Comparison of ENCODE assay signal across 30 mouse cellular contexts in the genomic region with DNA sequence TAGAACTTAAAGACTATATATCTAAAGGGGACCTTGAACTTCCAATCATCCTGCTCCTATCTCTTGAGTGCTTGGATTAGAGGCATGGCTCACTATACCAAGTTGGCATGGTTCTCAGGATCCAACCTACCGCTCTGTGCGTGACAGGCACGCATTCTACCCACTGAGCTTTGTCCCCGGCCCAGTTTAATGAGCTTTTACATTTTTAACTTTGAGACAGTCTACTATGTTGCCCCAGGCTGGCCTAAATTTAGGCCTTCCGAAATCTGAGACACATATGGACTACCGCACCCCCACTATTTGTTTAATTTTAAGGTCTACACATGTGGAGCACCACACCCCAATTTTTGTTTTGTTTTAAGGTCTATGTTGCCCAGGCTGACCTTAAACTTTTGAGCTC. TPM values are rescaled to one million over a fixed set of nuclear protein-coding genes. Genes with fewer than 3 reads are reported as not detected.
DNase-seq lines count a peak whose midpoint lies in the region; ATAC-seq and TF ChIP-seq lines count a peak whose summit lies in the region.
"Had no signal": no experiment of that assay in that cellular context is flagged by ENCODE, and none has a peak within 500 bp of the region (broad histone marks: within the 10 kb centered on the region; RNA-seq: fewer than 3 reads in every experiment).

No protein-coding gene starts in this region.

- H3K36me3 ChIP-seq in heart, embryonic 10.5 days: no peaks in the 10 kb centered on the region
- H3K36me3 ChIP-seq in heart, embryonic 12.5 days: peaks cover 13% of the 10 kb centered on the region
- no peaks in the 10 kb centered on the region for H3K36me3 ChIP-seq in testis, adult 2 months (ENCODE audit: control insufficient read depth, insufficient read depth, low read length)
- H3K36me3 ChIP-seq in myocyte (ENCODE audit: control insufficient read depth, insufficient read depth): peaks cover 19% of the 10 kb centered on the region
- no peaks in the 10 kb centered on the region for H3K36me3 ChIP-seq in intestine, postnatal 0 days (ENCODE audit: control insufficient read depth, insufficient read depth)
- H3K36me3 ChIP-seq: forebrain, embryonic 10.5 days; heart, embryonic 15.5 days had no signal

- no peaks in the 10 kb centered on the region for H3K79me2 ChIP-seq in myocyte (ENCODE audit: control insufficient read depth, insufficient read depth)

- H3K27ac ChIP-seq in heart, embryonic 10.5 days: no peak overlapping the region
- no peak overlapping the region for H3K27ac ChIP-seq in heart, embryonic 12.5 days (ENCODE audit: poor library complexity, severe bottlenecking)
- H3K27ac ChIP-seq in testis, adult 2 months (ENCODE audit: control insufficient read depth, insufficient read depth, low read depth, low read length): no peak overlapping the region
- H3K27ac ChIP-seq in intestine, postnatal 0 days (ENCODE audit: low read depth, low read length): no peak overlapping the region
- H3K27ac ChIP-seq: forebrain, embryonic 10.5 days; heart, adult 2 months; heart, embryonic 15.5 days; hindbrain, embryonic 14.5 days; hindbrain, postnatal 0 days had no signal

- peaks cover 24% of the 10 kb centered on the region for H3K4me1 ChIP-seq in heart, embryonic 10.5 days
- peaks cover 20% of the 10 kb centered on the region for H3K4me1 ChIP-seq in heart, embryonic 12.5 days (replicated peaks)
- H3K4me1 ChIP-seq in testis, adult 2 months (ENCODE audit: control insufficient read depth, insufficient read depth, low read length): peaks cover 14% of the 10 kb centered on the region
- H3K4me1 ChIP-seq in intestine, postnatal 0 days (replicated peaks; ENCODE audit: control insufficient read depth, insufficient read depth, low read length): no peaks in the 10 kb centered on the region; the same call in 1 of the 2 replicates

- H3ac ChIP-seq in myocyte (ENCODE audit: control insufficient read depth, insufficient read length): no peak overlapping the region

- H3K4me3 ChIP-seq in heart, embryonic 10.5 days: no peak overlapping the region
- H3K4me3 ChIP-seq in heart, embryonic 12.5 days: no peak overlapping the region
- H3K4me3 ChIP-seq in testis, adult 2 months (ENCODE audit: control insufficient read depth, low read depth, low read length): peak overlapping the region; percentile 71
- no peak overlapping the region for H3K4me3 ChIP-seq in myocyte
- H3K4me3 ChIP-seq in intestine, postnatal 0 days (ENCODE audit: low read depth, low read length): no peak overlapping the region
- H3K4me3 ChIP-seq: forebrain, embryonic 10.5 days; forebrain, embryonic 13.5 days; heart, adult 2 months; heart, embryonic 15.5 days had no signal

- TF ChIP-seq CTCF in testis, adult 2 months (IDR thresholded peaks at IDR 0.05; ENCODE audit: control insufficient read depth, insufficient read depth, insufficient replicate concordance, low read depth, low read length): no peak
- no peak for TF ChIP-seq CTCF in intestine, postnatal 0 days (IDR thresholded peaks at IDR 0.05; ENCODE audit: low read depth)

- peaks cover 15% of the 10 kb centered on the region; the same call in 1 of the 2 replicates for H3K27me3 ChIP-seq in heart, embryonic 10.5 days (ENCODE audit: insufficient read depth, poor library complexity, severe bottlenecking)
- H3K27me3 ChIP-seq in heart, embryonic 12.5 days (replicated peaks): peaks cover 5% of the 10 kb centered on the region; the same call in 1 of the 2 replicates
- H3K27me3 ChIP-seq in testis, adult 2 months (ENCODE audit: control insufficient read depth, insufficient read depth, low read length): peaks cover 2% of the 10 kb centered on the region; the same call in 1 of the 2 replicates
- H3K27me3 ChIP-seq in myocyte (ENCODE audit: control insufficient read depth, insufficient read depth, insufficient read length): no peaks in the 10 kb centered on the region
- H3K27me3 ChIP-seq in intestine, postnatal 0 days (replicated peaks; ENCODE audit: control insufficient read depth, insufficient read depth, low read length): no peaks in the 10 kb centered on the region
- H3K27me3 ChIP-seq: heart, embryonic 15.5 days had no signal

- no peaks in the 10 kb centered on the region for H3K9me3 ChIP-seq in heart, embryonic 10.5 days
- H3K9me3 ChIP-seq in heart, embryonic 12.5 days (replicated peaks): no peaks in the 10 kb centered on the region
- no peaks in the 10 kb centered on the region for H3K9me3 ChIP-seq in intestine, postnatal 0 days (ENCODE audit: control insufficient read depth)
- H3K9me3 ChIP-seq: forebrain, embryonic 10.5 days; forebrain, embryonic 13.5 days; heart, embryonic 15.5 days had no signal

- no peak overlapping the region for H3K9ac ChIP-seq in heart, embryonic 12.5 days
- no peak overlapping the region for H3K9ac ChIP-seq in intestine, postnatal 0 days (ENCODE audit: low read depth, low read length)
- H3K9ac ChIP-seq: forebrain, embryonic 13.5 days; heart, embryonic 15.5 days; hindbrain, embryonic 14.5 days had no signal

- H3K4me2 ChIP-seq in heart, embryonic 12.5 days: no peak overlapping the region
- no peak overlapping the region for H3K4me2 ChIP-seq in myocyte (ENCODE audit: low read depth)
- no peak overlapping the region for H3K4me2 ChIP-seq in intestine, postnatal 0 days (replicated peaks; ENCODE audit: low read depth)
- H3K4me2 ChIP-seq: forebrain, embryonic 13.5 days; heart, embryonic 11.5 days; heart, embryonic 15.5 days; hindbrain, embryonic 14.5 days had no signal

- WGBS in heart, embryonic 10.5 days: 94% methylated on average over 6 of the region's 6 CpGs
- WGBS in heart, embryonic 12.5 days: 94% methylated on average over 6 of the region's 6 CpGs
- WGBS in intestine, postnatal 0 days: 91% methylated on average over 6 of the region's 6 CpGs

- peak; percentile 56 for DNase-seq in heart, embryonic 10.5 days (ENCODE audit: low spot score)
- DNase-seq in testis, postnatal 14 days (ENCODE audit: low spot score): no peak
- DNase-seq: adrenal gland, adult 8-10 months; adrenal gland, postnatal 25 days; cerebellum, adult 11-12 months; cerebellum, adult 8-10 months; cerebellum, postnatal 10 days; cerebellum, postnatal 36 days; embryo, embryonic 11 days; gastrocnemius, postnatal 25 days; heart, adult 2 months; heart, postnatal 14 days; heart, postnatal 4 days had no signal

- ATAC-seq in heart, embryonic 12.5 days (ENCODE audit: insufficient number of reproducible peaks, low FRiP score): no peak
- no peak for ATAC-seq in intestine, postnatal 0 days
- ATAC-seq: activated CD4-positive, CD25-positive, alpha-beta regulatory T cell, adult 4 months; CD4-positive, CD25-positive, alpha-beta regulatory T cell, adult 4 months; forebrain, embryonic 16.5 days; hindbrain, postnatal 0 days; inflammation-experienced regulatory T-cells, adult 6 months had no signal

- TF ChIP-seq POLR2A in testis, adult 2 months (IDR thresholded peaks at IDR 0.05; ENCODE audit: control insufficient read depth, low read depth, low read length): no peak
- no peak for TF ChIP-seq POLR2A in myocyte (IDR thresholded peaks at IDR 0.05; ENCODE audit: insufficient read length, low read depth)

TF ChIP-seq in myocyte, 11 proteins besides CTCF, POLR2A, EP300 and RAD21:
- TF ChIP-seq TCF12 (IDR thresholded peaks at IDR 0.05; ENCODE audit: insufficient read depth, poor library complexity, severe bottlenecking): no peak
- peak; percentile 61 for TF ChIP-seq POLR2AphosphoS2 (IDR thresholded peaks at IDR 0.05; ENCODE audit: insufficient read length, low read depth)

RNA-seq across cellular contexts. Expression of a gene that starts 2.4 kb away (rescaled TPM):
- polyA plus RNA-seq in heart, embryonic 10.5 days (2016; fragmentation: Nextera tagmentation; extraction: Ambion mirVana): not detected in 2 replicates
- polyA plus RNA-seq in heart, embryonic 12.5 days (2016; fragmentation: Nextera tagmentation; extraction: Ambion mirVana): 0.09 TPM in 1 of 2 replicates, not detected in the other
- 323 and 342 TPM in 2 replicates for polyA plus RNA-seq in testis, adult 2 months (2012; rRNA removed)
- polyA plus RNA-seq in myocyte (2012; fragmentation: generic; extraction: Trizol): 0.22 TPM
- polyA plus RNA-seq in intestine, postnatal 0 days (2015; fragmentation: Nextera tagmentation; extraction: Ambion mirVana): not detected in 2 replicates
- polyA plus RNA-seq: CD4-positive, CD25-positive, alpha-beta regulatory T cell, adult 4 months; cortical plate, adult 2 months; embryonic facial prominence, embryonic 11.5 days; embryonic facial prominence, embryonic 14.5 days; forebrain, embryonic 10.5 days; forebrain, embryonic 13.5 days; forebrain, embryonic 16.5 days; heart, embryonic 11.5 days; heart, embryonic 15.5 days; hindbrain, postnatal 0 days; inflammation-experienced regulatory T-cells, adult 6 months had no signal

RNA-seq across cellular contexts. Expression of a gene that starts 23.4 kb away (rescaled TPM):
- 156 and 170 TPM in 2 replicates for polyA plus RNA-seq in heart, embryonic 10.5 days (2016; fragmentation: Nextera tagmentation; extraction: Ambion mirVana)
- 153 and 163 TPM in 2 replicates for polyA plus RNA-seq in heart, embryonic 12.5 days (2016; fragmentation: Nextera tagmentation; extraction: Ambion mirVana)
- 23.1 and 29.0 TPM in 2 replicates for polyA plus RNA-seq in testis, adult 2 months (2012; rRNA removed)
- polyA plus RNA-seq in myocyte (2012; fragmentation: generic; extraction: Trizol): 273 TPM
- polyA plus RNA-seq in intestine, postnatal 0 days (2015; fragmentation: Nextera tagmentation; extraction: Ambion mirVana): 343 and 352 TPM in 2 replicates

RNA-seq across cellular contexts. Expression of a gene that starts 23.6 kb away (rescaled TPM):
- polyA plus RNA-seq in heart, embryonic 10.5 days (2016; fragmentation: Nextera tagmentation; extraction: Ambion mirVana): 114 and 119 TPM in 2 replicates
- 95.7 and 97.5 TPM in 2 replicates for polyA plus RNA-seq in heart, embryonic 12.5 days (2016; fragmentation: Nextera tagmentation; extraction: Ambion mirVana)
- polyA plus RNA-seq in testis, adult 2 months (2012; rRNA removed): 1.6 and 1.8 TPM in 2 replicates
- 113 TPM for polyA plus RNA-seq in myocyte (2012; fragmentation: generic; extraction: Trizol)
- 25.2 and 26.8 TPM in 2 replicates for polyA plus RNA-seq in intestine, postnatal 0 days (2015; fragmentation: Nextera tagmentation; extraction: Ambion mirVana)

Comparison
In these comparisons a context has a peak if more than half of its experiments do, and no peak if none do; other contexts are left out.
1. RNA of a gene that starts 2.4 kb away (polyA plus RNA-seq): 323 to 342 TPM in testis, adult 2 months; 0.22 TPM in myocyte (single experiment), 0.09 TPM in heart, embryonic 12.5 days, not detected in heart, embryonic 10.5 days and not detected in intestine, postnatal 0 days; every median in the first group is over 100 times any median in the second.